Mouse (Mus musculus): ENCODE results near the gene Asb18. TPM values are rescaled to one million over a fixed set of nuclear protein-coding genes. Genes with fewer than 3 reads are reported as not detected.

Asb18 gene
- polyA plus RNA-seq, 1 experiment from 2014 or later, result 1.1 TPM

DNA sequence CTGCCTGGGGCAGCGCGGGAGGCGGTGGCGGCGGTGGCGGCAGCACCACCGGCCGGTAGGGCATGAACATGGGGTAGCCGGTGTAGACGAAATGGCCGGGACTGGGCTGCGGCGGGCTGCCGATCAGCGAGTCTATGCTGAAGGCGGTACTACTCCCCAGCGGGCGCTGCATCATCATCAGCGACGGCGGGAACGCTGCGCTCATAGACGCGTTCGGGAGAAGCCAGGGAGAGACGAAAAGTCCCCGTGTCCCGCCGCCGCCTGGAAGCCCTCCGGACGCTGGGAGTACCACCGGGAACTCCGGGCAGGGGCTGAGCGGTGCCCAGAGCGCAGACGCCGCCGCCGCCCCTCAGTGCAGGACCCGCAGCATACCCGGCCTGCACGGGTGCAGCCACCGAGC lies 83.9 kb downstream of the Asb18 start:
- ATAC-seq (ENCODE audit: low FRiP score, low read depth), result peak; percentile 16; the same call in 1 of the 2 replicates

GRCm38 (mm10) chr1:89929721-89930505 lies 84.6 kb downstream of the Asb18 start:
- under 1% methylated on average over 55 of the region's 55 CpGs for WGBS
- H3K4me1 ChIP-seq (replicated peaks), result peaks cover 59% of the 10 kb centered on the region
- H3K27ac ChIP-seq (replicated peaks), result peak overlapping the region; percentile 70
- peak overlapping the region; percentile 58 for H3K9ac ChIP-seq
- H3K4me2 ChIP-seq, result peak overlapping the region; percentile 67
- ATAC-seq (ENCODE audit: low FRiP score, low read depth), result no peak
- peaks cover 75% of the 10 kb centered on the region for H3K27me3 ChIP-seq
- H3K36me3 ChIP-seq, result no peaks in the 10 kb centered on the region
- no peaks in the 10 kb centered on the region for H3K9me3 ChIP-seq
- peak overlapping the region; percentile 50 for H3K4me3 ChIP-seq

More for the DNA sequence above, 83.9 kb downstream of the Asb18 start:
- H3K9ac ChIP-seq, result peak overlapping the region; percentile 58
- peak overlapping the region; percentile 70 for H3K27ac ChIP-seq (replicated peaks)
- under 1% methylated on average over 45 of the region's 45 CpGs for WGBS
- no peaks in the 10 kb centered on the region for H3K9me3 ChIP-seq
- H3K36me3 ChIP-seq, result no peaks in the 10 kb centered on the region
- peaks cover 56% of the 10 kb centered on the region for H3K4me1 ChIP-seq (replicated peaks)
- peak overlapping the region; percentile 67 for H3K4me2 ChIP-seq
- peak overlapping the region; percentile 50 for H3K4me3 ChIP-seq
- peaks cover 75% of the 10 kb centered on the region for H3K27me3 ChIP-seq

DNA sequence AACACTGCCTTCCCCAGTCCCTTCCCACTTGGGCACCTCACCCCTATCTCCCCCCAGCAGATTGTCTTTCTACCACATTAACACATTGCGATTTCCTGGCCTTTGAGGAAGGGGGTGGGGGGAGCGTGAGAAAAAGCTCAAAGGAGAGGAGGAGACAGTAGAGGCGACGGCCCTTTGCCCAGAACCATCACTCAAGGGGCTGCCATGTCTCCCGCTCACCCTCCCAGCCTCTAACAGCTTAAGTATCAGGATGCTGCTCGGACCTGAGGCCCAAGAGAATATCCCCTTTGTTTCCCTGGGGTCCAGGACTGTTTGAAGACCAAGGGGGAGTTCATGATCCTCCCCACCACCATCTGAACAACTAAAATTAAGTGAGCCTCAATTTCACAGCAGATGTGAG lies 85.3 kb downstream of the Asb18 start:
- Histone ChIP-seq H3K36me3 (no peaks in the 10 kb centered on the region), H3K27me3 (peaks cover 78% of the 10 kb centered on the region), H3K27ac (replicated peaks) (peak overlapping the region; percentile 70; the same call in 1 of the 2 replicates)

DNA sequence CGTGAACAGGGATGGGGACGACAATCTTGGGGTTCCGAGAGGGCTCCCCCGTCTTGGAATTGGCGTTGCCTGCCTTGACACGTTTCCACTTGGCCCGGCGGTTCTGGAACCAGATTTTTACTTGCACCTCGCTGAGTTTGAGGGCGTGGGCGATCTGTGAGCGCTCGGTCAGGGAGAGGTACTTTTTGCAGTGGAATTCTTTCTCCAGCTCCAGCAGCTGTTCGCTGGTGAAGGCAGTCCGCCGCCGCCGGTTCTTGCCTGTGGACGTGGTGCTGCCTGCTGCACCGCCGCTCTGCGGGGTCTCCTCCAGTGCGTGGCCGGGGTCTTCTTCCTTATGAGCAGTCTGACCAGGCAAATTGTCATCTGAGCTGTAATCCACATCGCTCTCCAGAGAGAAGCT lies 85.8 kb downstream of the Asb18 start:
- H3K4me1 ChIP-seq (replicated peaks), result peaks cover 62% of the 10 kb centered on the region
- no peak for ATAC-seq (ENCODE audit: low FRiP score, low read depth)
- H3K27ac ChIP-seq (replicated peaks), result peak overlapping the region; percentile 51; the same call in 1 of the 2 replicates
- peak overlapping the region; percentile 1 for H3K9ac ChIP-seq
- H3K36me3 ChIP-seq, result no peaks in the 10 kb centered on the region
- H3K27me3 ChIP-seq, result peaks cover 77% of the 10 kb centered on the region
- no peaks in the 10 kb centered on the region for H3K9me3 ChIP-seq
- H3K4me2 ChIP-seq, result peak overlapping the region; percentile 67
- 9% methylated on average over 25 of the region's 25 CpGs for WGBS
- H3K4me3 ChIP-seq, result peak overlapping the region; percentile 50

More for the DNA sequence above, 85.3 kb downstream of the Asb18 start:
- H3K4me3 ChIP-seq, result peak overlapping the region; percentile 50
- H3K4me2 ChIP-seq, result peak overlapping the region; percentile 67
- no peaks in the 10 kb centered on the region for H3K9me3 ChIP-seq
- ATAC-seq (ENCODE audit: low FRiP score, low read depth), result no peak
- H3K4me1 ChIP-seq (replicated peaks), result peaks cover 61% of the 10 kb centered on the region
- 5% methylated on average over 6 of the region's 6 CpGs for WGBS
- H3K9ac ChIP-seq, result peak overlapping the region; percentile 1

DNA sequence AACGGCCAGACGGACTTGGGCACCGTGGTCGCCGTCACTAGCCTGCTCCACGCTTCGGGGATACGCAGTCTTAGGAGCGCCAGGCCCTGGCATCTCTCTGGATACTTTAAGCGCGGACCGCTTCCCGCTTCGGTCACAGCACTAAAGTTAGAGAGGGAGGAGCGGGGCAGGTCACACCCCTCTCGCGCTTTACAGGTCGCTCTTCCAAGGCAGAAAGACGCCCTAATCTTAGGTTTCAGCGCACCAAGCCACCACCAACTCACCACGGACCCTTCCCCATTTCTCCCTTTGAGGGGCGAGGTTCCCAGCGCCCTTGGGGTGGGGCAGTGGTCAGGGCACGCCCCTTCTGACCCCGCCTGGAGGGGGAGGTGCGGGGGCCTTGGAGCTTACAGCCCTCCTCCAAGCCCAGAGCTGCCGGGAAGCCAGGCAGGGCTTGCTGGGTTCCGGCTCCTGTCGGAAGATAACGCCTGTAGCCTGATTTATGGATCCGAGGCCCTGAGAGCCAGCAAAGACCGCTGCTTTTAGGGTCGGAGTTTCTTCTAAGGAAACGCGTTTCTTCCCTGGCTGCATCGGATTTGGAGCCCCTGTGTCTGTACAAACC lies 87.3 kb downstream of the Asb18 start:
- H3K4me2 ChIP-seq, result peak overlapping the region; percentile 67
- H3K4me1 ChIP-seq (replicated peaks), result peaks cover 74% of the 10 kb centered on the region
- H3K27ac ChIP-seq (replicated peaks), result no peak overlapping the region
- H3K9me3 ChIP-seq, result no peaks in the 10 kb centered on the region
- no peaks in the 10 kb centered on the region for H3K36me3 ChIP-seq
- peak overlapping the region; percentile 50 for H3K4me3 ChIP-seq
- peak overlapping the region; percentile 31 for H3K9ac ChIP-seq
- 4% methylated on average over 36 of the region's 36 CpGs for WGBS
- no peak for ATAC-seq (ENCODE audit: low FRiP score, low read depth)
- peaks cover 78% of the 10 kb centered on the region for H3K27me3 ChIP-seq

DNA sequence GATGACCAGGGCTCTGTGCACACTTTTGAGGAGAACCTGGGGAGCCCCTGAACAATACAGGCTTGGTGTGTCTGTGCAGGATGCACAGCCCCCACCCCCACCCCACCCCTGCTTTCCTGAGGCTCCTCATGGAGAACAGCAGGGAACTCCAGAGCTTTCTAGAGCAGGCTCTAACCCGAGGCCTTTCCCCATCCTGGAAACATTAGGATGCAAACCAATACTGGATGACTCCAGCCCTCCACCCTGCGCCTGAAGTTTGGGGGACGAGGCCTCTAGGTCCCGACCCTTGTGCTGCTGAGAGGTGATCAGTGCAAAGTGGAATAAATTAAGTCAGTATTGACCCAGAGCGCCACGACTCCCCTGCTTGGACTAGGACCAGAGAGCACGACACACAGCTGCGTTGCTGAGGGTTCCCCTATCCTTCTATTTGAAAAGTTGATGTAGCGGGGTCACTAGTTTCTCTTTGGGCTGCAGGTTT lies 87.8 kb downstream of the Asb18 start:
- ATAC-seq (ENCODE audit: low FRiP score, low read depth), result no peak
- Histone ChIP-seq H3K27me3 (peaks cover 80% of the 10 kb centered on the region), H3K9me3 (no peaks in the 10 kb centered on the region), H3K4me2 (peak overlapping the region; percentile 67), H3K9ac (no peak overlapping the region), H3K4me3 (peak overlapping the region; percentile 50), H3K36me3 (no peaks in the 10 kb centered on the region), H3K27ac (replicated peaks) (no peak overlapping the region), H3K4me1 (replicated peaks) (peaks cover 76% of the 10 kb centered on the region)
- WGBS, result 10% methylated on average over 9 of the region's 9 CpGs

- Histone ChIP-seq H3K27ac (replicated peaks) (no peak overlapping the region; the same call in 1 of the 2 replicates), H3K9ac (0 out of 2 replicates have a peak overlapping the region, but pooled peaks have one; percentile 17), H3K4me2 (peak overlapping the region; percentile 67), H3K4me1 (replicated peaks) (peaks cover 68% of the 10 kb centered on the region), H3K9me3 (no peaks in the 10 kb centered on the region), H3K36me3 (no peaks in the 10 kb centered on the region), H3K27me3 (peaks cover 81% of the 10 kb centered on the region), H3K4me3 (0 out of 2 replicates have a peak overlapping the region, but pooled peaks have one; percentile 50)
- no peak for ATAC-seq (ENCODE audit: low FRiP score, low read depth)
- 16% methylated on average over 12 of the region's 12 CpGs for WGBS
Observed at GRCm38 (mm10) chr1:89925501-89926190, 88.8 kb downstream of the Asb18 start.

DNA sequence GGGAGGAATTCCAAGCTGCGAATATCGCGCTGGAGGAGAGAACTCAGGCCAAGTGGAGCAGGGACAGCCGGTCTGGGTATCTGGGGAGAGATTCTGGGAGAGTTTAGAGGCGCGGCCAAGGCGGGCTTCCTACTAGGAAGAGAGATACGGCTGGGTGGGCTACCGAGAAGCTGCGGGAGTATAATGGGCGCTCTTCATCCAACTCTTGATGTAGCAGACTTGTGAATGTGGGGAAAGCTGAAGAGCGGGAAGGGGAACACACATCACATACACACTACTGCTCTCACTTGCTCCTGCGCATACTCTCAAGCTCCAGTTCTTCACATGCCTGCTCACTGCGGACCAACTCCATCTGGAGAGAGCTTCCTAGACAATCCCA lies 90.8 kb downstream of the Asb18 start:
- peak overlapping the region; percentile 51 for H3K4me2 ChIP-seq
- no peaks in the 10 kb centered on the region for H3K36me3 ChIP-seq
- no peak overlapping the region for H3K9ac ChIP-seq
- peaks cover 90% of the 10 kb centered on the region for H3K27me3 ChIP-seq
- WGBS, result 16% methylated on average over 14 of the region's 14 CpGs
- H3K4me1 ChIP-seq (replicated peaks), result peaks cover 52% of the 10 kb centered on the region
- 0 out of 2 replicates have a peak overlapping the region, but pooled peaks have one; percentile 12 for H3K4me3 ChIP-seq
- ATAC-seq (ENCODE audit: low FRiP score, low read depth), result no peak
- no peak overlapping the region for H3K27ac ChIP-seq (replicated peaks)
- H3K9me3 ChIP-seq, result no peaks in the 10 kb centered on the region

- no peaks in the 10 kb centered on the region for H3K9me3 ChIP-seq
- no peak overlapping the region for H3K27ac ChIP-seq (replicated peaks)
- WGBS, result 2% methylated on average over 40 of the region's 41 CpGs
- no peaks in the 10 kb centered on the region for H3K36me3 ChIP-seq
- peaks cover 51% of the 10 kb centered on the region for H3K4me1 ChIP-seq (replicated peaks)
- H3K27me3 ChIP-seq, result peaks cover 90% of the 10 kb centered on the region
- no peak for ATAC-seq (ENCODE audit: low FRiP score, low read depth)
- H3K9ac ChIP-seq, result no peak overlapping the region
- H3K4me2 ChIP-seq, result peak overlapping the region; percentile 51
- H3K4me3 ChIP-seq, result peak overlapping the region; percentile 18
Observed at GRCm38 (mm10) chr1:89922883-89923641, 91.4 kb downstream of the Asb18 start.

DNA sequence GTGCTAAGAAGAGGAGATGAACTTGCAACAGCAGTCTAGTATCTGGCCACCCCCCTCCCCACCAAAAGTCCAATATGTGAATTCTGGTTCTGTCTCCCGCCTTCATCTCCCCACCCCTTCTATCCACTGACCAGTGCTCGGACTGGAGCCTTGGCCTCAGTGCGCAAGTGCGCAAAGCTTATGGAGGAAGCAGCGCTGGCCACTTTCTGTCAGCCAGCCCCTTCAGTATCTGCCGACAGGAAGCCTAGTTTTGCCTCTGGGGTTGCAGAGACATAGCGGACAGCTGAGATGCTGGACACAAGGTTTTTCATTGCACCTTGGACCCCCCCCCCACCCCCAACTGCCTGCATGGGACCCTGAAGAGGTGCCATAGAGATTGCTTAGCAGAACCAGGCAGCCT lies 92.2 kb downstream of the Asb18 start:
- no peaks in the 10 kb centered on the region for H3K36me3 ChIP-seq
- ATAC-seq (ENCODE audit: low FRiP score, low read depth), result no peak
- H3K4me1 ChIP-seq (replicated peaks), result peaks cover 47% of the 10 kb centered on the region
- H3K27me3 ChIP-seq, result peaks cover 87% of the 10 kb centered on the region
- H3K4me3 ChIP-seq, result no peak overlapping the region
- H3K9ac ChIP-seq, result no peak overlapping the region
- peak overlapping the region; percentile 51 for H3K4me2 ChIP-seq
- 3% methylated on average over 7 of the region's 7 CpGs for WGBS
- H3K9me3 ChIP-seq, result no peaks in the 10 kb centered on the region
- no peak overlapping the region for H3K27ac ChIP-seq (replicated peaks)

DNA sequence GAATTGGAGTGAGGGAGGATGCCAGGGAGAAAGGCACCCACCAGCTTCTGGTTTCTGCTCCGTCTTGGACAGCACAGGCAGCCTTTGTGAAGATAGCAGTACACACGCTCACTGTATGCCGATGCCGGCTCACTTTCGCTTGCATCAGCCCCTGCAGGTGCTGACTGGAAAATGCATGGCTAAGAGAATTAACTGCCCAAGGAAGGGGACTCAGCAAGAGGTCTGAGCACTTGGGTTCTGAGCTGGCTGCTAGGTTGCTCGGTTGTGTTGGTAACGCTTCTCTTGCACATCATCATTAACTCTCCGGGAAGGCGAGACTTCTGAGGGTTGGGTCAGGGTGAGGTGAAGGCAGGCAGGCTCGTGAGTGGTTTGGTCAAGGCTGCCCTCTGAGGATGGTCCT lies 92.7 kb downstream of the Asb18 start:
- no peak overlapping the region for H3K27ac ChIP-seq (replicated peaks)
- ATAC-seq (ENCODE audit: low FRiP score, low read depth), result 0 out of 2 replicates have a peak, but pooled peaks have one; percentile 44
- no peaks in the 10 kb centered on the region for H3K36me3 ChIP-seq

More for the DNA sequence above, 92.7 kb downstream of the Asb18 start:
- Histone ChIP-seq H3K9ac (no peak overlapping the region), H3K27me3 (peaks cover 87% of the 10 kb centered on the region), H3K9me3 (no peaks in the 10 kb centered on the region), H3K4me1 (replicated peaks) (peaks cover 44% of the 10 kb centered on the region), H3K4me3 (no peak overlapping the region), H3K4me2 (peak overlapping the region; percentile 51; the same call in 1 of the 2 replicates)
- WGBS, result 4% methylated on average over 10 of the region's 10 CpGs
